Mouse (Mus musculus) hindbrain, embryonic 13.5 days (tissue): Measurements from ENCODE around the gene Gm45837. TPM values are rescaled to one million over a fixed set of nuclear protein-coding genes. Genes with fewer than 3 reads are reported as not detected.

Experiments used
- ATAC-seq: fragments of 200-750 bp; cut with Nextera tagmentation; 2 replicates; pipeline ENCODE4 v1.8.0; 2017; ENCODE audit warnings: moderate TSS enrichment; ENCODE audit not compliant: low FRiP score
- H3K27ac ChIP-seq: fragments of 300-500 bp; sonication (generic); 2 replicates; pipeline ENCODE4 v1.5.1; 2015; ENCODE audit warnings: inconsistent platforms, mild to moderate bottlenecking, moderate library complexity
- H3K27me3 ChIP-seq: fragments of 300-500 bp; sonication (generic); 2 replicates; pipeline ENCODE4 v1.6.1; 2015; ENCODE audit warnings: mild to moderate bottlenecking, inconsistent platforms
- H3K36me3 ChIP-seq: fragments of 300-500 bp; sonication (generic); 2 replicates; pipeline ENCODE4 v1.6.1; 2015; ENCODE audit warnings: mild to moderate bottlenecking, inconsistent platforms
- H3K4me1 ChIP-seq: fragments of 300-500 bp; sonication (generic); replicated peaks from 2 replicates; pipeline ENCODE4 v1.6.1; 2015; ENCODE audit warnings: inconsistent platforms
- H3K4me2 ChIP-seq: fragments of 300-500 bp; sonication (generic); 2 replicates; pipeline ENCODE4 v1.6.1; 2015; ENCODE audit warnings: inconsistent platforms, mild to moderate bottlenecking, moderate library complexity
- H3K4me3 ChIP-seq: fragments of 300-500 bp; sonication (generic); 2 replicates; pipeline ENCODE4 v1.5.1; 2015; ENCODE audit warnings: mild to moderate bottlenecking, inconsistent platforms
- H3K9ac ChIP-seq: fragments of 300-500 bp; sonication (generic); 2 replicates; pipeline ENCODE4 v1.6.1; 2015; ENCODE audit warnings: mild to moderate bottlenecking, inconsistent platforms
- H3K9me3 ChIP-seq: fragments of 300-500 bp; sonication (generic); 2 replicates; pipeline ENCODE4 v1.6.1; 2016; ENCODE audit warnings: inconsistent platforms
- WGBS: fragments of 180-500 bp; shearing (Covaris S2); methylation state at CpG from one replicate; pipeline ENCODE4 v1.1.7; 2015; 5-methylcytosine and 5-hydroxymethylcytosine counted together
- polyA plus RNA-seq: library from polyadenylated mRNA; unstranded; fragments of >200 nt; fragmentation: Nextera tagmentation; extraction: Ambion mirVana; gene quantifications from 2 replicates; pipeline ENCODE4 v1.2.1, GENCODE M21; 2015

The Gm45837 gene
- polyA plus RNA-seq, 1 experiment from 2014 or later, result not detected

DNA sequence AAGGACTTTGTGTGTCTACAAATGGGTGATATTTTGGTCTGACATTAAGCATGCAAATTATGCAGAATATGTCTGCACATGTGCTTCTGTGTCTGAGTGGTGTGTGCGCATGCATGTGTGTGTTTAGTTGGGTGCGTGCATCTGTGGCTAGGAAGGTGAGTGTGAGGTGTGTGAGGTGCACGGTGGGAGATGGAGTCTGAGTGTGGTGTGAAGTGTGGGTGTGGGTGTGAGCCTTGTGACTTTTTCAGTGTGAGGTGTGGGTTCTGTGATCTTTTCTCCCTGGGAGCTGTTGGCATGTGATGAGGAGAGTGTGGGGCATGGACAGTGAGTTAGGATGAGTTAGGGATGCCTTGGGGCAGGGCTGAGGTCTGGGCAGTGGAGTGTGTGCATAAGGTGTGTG, 42.6 kb downstream of the Gm45837 start:
- no peak for ATAC-seq
- H3K4me3 ChIP-seq, result no peak overlapping the region

DNA sequence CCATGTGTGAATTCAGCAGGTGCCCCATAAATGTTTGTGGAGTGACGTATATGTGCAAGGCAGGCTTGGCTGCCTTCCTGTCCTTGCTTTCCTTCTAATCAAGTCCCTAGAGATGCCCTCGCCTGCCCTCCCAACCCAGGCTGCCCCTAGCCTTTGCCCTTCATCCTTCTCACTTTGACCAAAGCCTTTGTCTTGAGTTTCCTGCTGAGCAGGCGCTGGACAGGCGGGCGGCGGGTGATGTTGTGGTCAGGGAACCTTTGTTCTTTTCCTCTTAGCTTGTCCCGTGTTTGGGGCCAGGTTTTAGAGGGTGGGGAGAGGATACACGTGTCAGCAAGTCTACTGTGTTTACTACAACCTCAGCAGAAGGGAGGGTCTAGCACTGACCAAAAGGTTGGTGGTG, 43.0 kb downstream of the Gm45837 start:
- no peaks in the 10 kb centered on the region for H3K36me3 ChIP-seq
- no peak overlapping the region for H3K4me3 ChIP-seq
- 15% methylated on average over 8 of the region's 8 CpGs for WGBS
- H3K9ac ChIP-seq, result no peak overlapping the region
- H3K27me3 ChIP-seq, result peaks cover 49% of the 10 kb centered on the region
- peaks cover 50% of the 10 kb centered on the region for H3K4me1 ChIP-seq
- peak overlapping the region; percentile 10; the same call in 1 of the 2 replicates for H3K4me2 ChIP-seq
- no peak for ATAC-seq
- no peak overlapping the region for H3K27ac ChIP-seq
- no peaks in the 10 kb centered on the region for H3K9me3 ChIP-seq

More for the DNA sequence above, 42.6 kb downstream of the Gm45837 start:
- Histone ChIP-seq H3K27ac (no peak overlapping the region), H3K4me2 (peak overlapping the region; percentile 10; the same call in 1 of the 2 replicates), H3K9me3 (no peaks in the 10 kb centered on the region), H3K36me3 (no peaks in the 10 kb centered on the region), H3K4me1 (peaks cover 48% of the 10 kb centered on the region), H3K9ac (0 out of 2 replicates have a peak overlapping the region, but pooled peaks have one; percentile 5), H3K27me3 (peaks cover 49% of the 10 kb centered on the region)
- 93% methylated on average over 3 of the region's 3 CpGs for WGBS

DNA sequence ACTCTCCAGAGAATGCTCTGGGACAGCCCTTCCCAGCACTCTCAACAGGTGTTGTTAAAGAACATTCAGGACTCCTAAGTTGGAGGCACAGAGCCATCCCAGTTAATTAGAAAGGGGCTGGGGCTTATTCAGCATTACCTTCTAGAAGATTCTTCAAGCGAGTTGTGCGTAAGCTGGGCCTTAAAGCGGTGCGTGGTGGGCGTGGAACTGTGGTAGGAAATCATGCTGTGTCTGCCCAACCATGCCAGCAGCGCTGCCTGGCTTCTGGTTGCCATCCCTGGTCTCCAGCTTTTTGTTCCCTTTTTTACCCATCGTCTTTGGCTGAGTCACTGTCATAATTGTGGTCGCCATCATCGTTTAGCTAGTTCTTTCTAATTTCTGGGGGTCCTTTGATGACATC, 43.8 kb downstream of the Gm45837 start:
- H3K4me1 ChIP-seq, result peaks cover 56% of the 10 kb centered on the region
- peaks cover 50% of the 10 kb centered on the region for H3K27me3 ChIP-seq
- H3K9ac ChIP-seq, result no peak overlapping the region
- WGBS, result 88% methylated on average over 9 of the region's 9 CpGs
- H3K4me2 ChIP-seq, result no peak overlapping the region
- H3K9me3 ChIP-seq, result no peaks in the 10 kb centered on the region
- ATAC-seq, result no peak
- no peak overlapping the region for H3K27ac ChIP-seq
- H3K36me3 ChIP-seq, result no peaks in the 10 kb centered on the region
- no peak overlapping the region for H3K4me3 ChIP-seq

DNA sequence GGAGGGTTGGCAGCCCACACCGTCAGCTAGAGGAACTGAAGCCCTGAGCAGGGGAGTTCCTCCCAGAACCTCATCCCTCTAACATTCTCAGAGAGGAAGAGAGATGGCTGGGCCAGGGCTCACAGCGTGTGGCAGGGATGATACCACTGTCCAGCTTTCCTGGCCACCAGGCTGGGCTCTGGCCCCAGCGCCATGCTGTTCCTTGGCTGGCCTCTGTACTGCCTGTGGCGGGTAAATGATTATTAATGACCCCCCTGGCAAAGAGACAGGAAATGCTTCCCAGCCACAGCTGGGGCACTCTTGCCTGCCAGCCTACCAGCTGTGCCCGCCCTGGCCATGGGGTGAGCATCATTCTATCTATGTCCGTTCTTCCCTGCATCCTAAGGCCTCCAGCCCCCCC, 44.5 kb downstream of the Gm45837 start:
- ATAC-seq, result no peak
- 68% methylated on average over 6 of the region's 6 CpGs for WGBS
- H3K27me3 ChIP-seq, result peaks cover 48% of the 10 kb centered on the region
- peaks cover 62% of the 10 kb centered on the region for H3K4me1 ChIP-seq
- no peak overlapping the region for H3K9ac ChIP-seq
- H3K9me3 ChIP-seq, result no peaks in the 10 kb centered on the region
- no peak overlapping the region for H3K4me2 ChIP-seq
- no peaks in the 10 kb centered on the region for H3K36me3 ChIP-seq
- no peak overlapping the region for H3K4me3 ChIP-seq
- no peak overlapping the region for H3K27ac ChIP-seq

DNA sequence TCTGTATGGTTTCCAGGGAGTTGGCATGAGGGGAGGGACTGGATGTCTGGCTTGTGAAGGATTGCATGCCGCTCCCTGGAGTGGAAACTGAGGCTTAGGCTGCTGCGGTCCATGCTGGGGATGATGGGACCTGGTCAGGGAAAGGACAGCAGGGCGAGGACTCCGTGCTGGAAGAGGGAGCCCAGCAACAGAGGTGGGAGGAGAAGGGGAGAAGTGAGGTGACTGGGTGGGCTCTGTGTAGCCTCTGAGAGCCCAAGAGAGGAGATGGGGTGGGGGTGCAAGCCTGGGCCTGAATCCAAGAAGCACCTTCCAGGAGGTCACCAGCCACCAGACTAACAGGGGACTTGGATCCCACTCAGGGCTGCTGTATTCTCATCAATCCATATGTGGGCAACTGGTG, 45.6 kb downstream of the Gm45837 start:
- 67% methylated on average over 4 of the region's 4 CpGs for WGBS
- H3K36me3 ChIP-seq, result no peaks in the 10 kb centered on the region
- no peak overlapping the region for H3K4me3 ChIP-seq
- no peak for ATAC-seq
- no peak overlapping the region for H3K9ac ChIP-seq
- peaks cover 66% of the 10 kb centered on the region for H3K4me1 ChIP-seq
- H3K4me2 ChIP-seq, result no peak overlapping the region
- peaks cover 46% of the 10 kb centered on the region for H3K27me3 ChIP-seq
- H3K27ac ChIP-seq, result no peak overlapping the region
- no peaks in the 10 kb centered on the region for H3K9me3 ChIP-seq

DNA sequence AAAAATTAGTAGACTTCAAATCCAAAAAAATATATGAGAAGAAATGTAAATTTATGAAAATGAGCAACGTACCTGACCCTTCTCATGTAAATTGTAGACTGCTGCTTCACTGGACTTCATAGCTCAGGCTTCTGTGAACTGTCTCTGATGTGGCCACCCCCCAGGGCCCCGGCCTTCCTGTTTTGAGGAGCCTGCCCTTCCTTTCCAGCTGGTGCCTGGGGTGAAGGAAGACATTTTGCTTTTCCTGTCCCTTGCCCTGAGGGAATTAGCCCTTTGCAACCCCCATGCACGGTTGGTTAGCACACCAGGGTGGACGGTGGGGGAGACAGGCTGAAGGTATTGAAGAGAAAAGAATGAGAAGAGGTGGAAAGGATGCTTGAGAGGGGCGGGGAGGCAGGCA, 46.1 kb downstream of the Gm45837 start:
- Histone ChIP-seq H3K27ac (no peak overlapping the region; the same call in 1 of the 2 replicates), H3K27me3 (peaks cover 41% of the 10 kb centered on the region), H3K9ac (no peak overlapping the region), H3K9me3 (no peaks in the 10 kb centered on the region), H3K4me3 (no peak overlapping the region), H3K36me3 (no peaks in the 10 kb centered on the region), H3K4me2 (no peak overlapping the region), H3K4me1 (peaks cover 64% of the 10 kb centered on the region)
- WGBS, result 39% methylated on average over 5 of the region's 5 CpGs
- no peak for ATAC-seq

DNA sequence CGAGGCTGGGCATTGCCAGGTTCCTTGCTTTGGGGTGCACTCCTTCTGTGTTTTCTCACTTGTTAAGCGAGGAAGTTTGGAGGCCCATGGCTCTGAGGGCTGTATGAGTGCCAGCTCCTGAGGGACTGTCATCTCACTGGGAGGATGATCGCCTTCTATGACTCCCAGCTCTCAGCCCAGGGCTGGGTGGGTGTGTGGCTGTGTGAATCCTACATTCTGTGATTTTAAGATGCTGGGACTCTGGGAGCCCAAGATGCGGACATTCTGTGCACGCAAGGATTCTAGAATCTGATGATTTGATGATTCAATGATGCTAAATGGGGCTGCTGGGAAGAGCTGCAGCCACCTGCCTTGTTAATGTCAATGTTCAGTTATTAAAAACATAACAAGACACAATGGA, 46.6 kb downstream of the Gm45837 start:
- Histone ChIP-seq H3K36me3 (no peaks in the 10 kb centered on the region), H3K4me2 (no peak overlapping the region), H3K27ac (no peak overlapping the region; the same call in none of the 2 replicates), H3K27me3 (peaks cover 36% of the 10 kb centered on the region), H3K9ac (no peak overlapping the region), H3K4me3 (no peak overlapping the region), H3K9me3 (no peaks in the 10 kb centered on the region), H3K4me1 (peaks cover 68% of the 10 kb centered on the region)
- WGBS, result 76% methylated on average over 5 of the region's 5 CpGs
- no peak for ATAC-seq

DNA sequence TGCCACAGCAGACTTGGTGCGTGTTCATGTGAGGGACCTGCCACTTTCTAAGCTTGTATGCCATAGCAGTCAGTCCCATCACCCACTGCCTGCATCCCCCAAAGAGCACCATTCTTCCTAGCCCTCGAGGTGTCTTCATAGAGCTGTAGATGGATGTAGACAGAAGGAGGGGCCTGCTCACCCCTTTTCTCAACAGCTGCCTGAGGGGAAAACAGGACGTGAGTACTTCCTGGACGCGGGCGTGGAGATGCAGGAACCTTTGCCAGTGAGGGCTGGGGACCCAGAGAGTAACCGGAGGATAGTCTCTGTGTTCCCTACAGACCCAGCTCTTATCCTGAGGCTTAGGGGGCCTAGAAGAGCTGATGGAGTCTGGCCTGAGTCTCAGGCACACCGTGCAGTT, 47.1 kb downstream of the Gm45837 start:
- WGBS, result 75% methylated on average over 8 of the region's 8 CpGs
- Histone ChIP-seq H3K9ac (no peak overlapping the region), H3K27ac (no peak overlapping the region; the same call in 1 of the 2 replicates), H3K4me2 (no peak overlapping the region), H3K36me3 (no peaks in the 10 kb centered on the region), H3K9me3 (no peaks in the 10 kb centered on the region), H3K4me3 (no peak overlapping the region), H3K4me1 (peaks cover 73% of the 10 kb centered on the region), H3K27me3 (peaks cover 31% of the 10 kb centered on the region)
- ATAC-seq, result no peak

DNA sequence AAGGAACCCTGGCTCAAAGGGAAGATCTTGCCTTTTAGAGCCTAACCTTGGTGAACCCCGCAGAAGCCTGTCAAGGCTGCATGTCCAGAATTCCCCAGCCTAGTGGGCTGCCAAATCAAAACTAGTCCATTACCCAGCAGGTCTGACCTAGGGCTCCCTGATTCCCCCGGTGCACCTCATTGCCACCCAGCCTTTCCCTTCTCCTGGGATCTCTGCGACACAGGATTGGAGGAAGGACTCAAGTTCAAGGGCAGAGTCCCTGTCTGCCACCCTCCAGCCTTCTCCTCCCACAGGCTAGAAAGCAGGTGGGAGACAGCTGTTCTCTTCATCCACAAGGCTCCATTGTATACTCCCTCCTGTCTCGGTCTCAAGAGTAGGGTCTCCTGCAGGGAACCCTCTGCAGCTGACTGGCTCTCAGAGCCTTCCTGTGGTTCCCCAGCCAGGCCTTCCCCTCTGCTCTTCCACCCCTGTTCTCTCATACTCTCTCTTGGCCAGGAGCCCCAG, 47.6 kb downstream of the Gm45837 start:
- ATAC-seq, result no peak

DNA sequence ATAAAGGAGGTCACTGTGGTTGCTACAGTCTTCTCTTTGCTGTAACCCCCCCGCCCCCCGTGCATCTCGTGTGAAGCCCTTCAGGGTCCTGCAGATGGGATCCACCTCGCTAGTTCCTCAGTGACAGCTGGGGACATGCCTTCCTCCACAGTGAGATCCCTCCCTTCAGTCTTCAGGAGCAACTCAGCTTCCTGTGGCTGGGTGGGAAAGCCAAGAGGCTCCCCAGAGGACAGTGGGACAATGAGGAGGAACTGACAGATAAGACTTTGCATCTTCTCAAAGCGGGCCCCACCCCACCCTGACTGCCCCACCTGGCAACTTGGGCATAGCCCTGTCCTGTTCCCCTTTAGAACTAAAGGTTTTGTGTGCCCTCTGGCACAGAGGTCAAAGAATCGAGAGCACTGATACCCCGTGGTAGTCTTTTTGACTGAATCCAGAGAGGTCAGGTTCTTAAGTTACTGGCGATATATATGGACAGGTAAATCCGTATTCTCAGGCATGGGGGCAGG, 48.7 kb downstream of the Gm45837 start:
- Histone ChIP-seq H3K9ac (no peak overlapping the region), H3K4me3 (no peak overlapping the region), H3K27ac (no peak overlapping the region), H3K36me3 (no peaks in the 10 kb centered on the region), H3K9me3 (no peaks in the 10 kb centered on the region), H3K4me1 (peaks cover 85% of the 10 kb centered on the region), H3K4me2 (no peak overlapping the region), H3K27me3 (peaks cover 20% of the 10 kb centered on the region; the same call in 1 of the 2 replicates)
- WGBS, result 83% methylated on average over 9 of the region's 9 CpGs
- no peak for ATAC-seq

More for the DNA sequence above, 47.6 kb downstream of the Gm45837 start:
- Histone ChIP-seq H3K4me3 (no peak overlapping the region), H3K27ac (no peak overlapping the region), H3K9ac (no peak overlapping the region), H3K36me3 (no peaks in the 10 kb centered on the region), H3K9me3 (no peaks in the 10 kb centered on the region), H3K4me1 (peaks cover 77% of the 10 kb centered on the region), H3K27me3 (peaks cover 26% of the 10 kb centered on the region), H3K4me2 (no peak overlapping the region)
- WGBS, result 65% methylated on average over 4 of the region's 4 CpGs

DNA sequence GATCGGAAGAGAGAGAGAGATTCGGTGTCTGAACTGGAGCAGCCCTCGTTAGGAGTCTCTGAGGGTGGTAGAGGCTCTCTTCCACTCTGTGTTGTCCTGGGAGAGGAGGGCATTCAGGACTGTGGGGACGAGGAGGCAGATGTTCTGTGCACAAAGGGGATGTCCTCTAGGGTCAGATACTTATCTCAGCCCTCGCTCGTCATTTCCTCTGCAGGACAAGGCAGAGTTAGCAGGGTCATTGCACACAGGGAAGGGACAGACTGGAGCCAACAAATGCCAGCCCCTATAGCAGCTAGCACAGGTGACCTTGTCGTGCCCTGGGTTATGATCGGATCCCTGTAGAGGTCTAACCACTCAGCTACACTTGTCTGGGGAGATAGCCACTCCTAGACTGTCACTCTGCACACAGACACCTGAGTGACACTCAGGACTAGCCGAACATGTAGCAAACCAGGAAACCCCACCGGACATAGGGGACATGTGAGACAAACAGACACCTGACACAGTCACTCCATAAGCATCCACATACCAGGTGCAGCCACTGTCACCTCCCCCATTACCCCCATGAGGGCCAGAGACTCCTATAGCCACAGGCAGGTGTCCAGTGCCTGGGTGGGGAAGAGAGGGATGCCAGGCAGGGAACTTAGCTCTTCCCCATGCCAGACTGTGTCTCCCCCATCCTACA, 49.4 kb downstream of the Gm45837 start:
- Histone ChIP-seq H3K36me3 (no peaks in the 10 kb centered on the region), H3K4me2 (no peak overlapping the region), H3K9me3 (no peaks in the 10 kb centered on the region), H3K4me3 (no peak overlapping the region), H3K9ac (no peak overlapping the region), H3K27ac (no peak overlapping the region), H3K4me1 (peaks cover 87% of the 10 kb centered on the region), H3K27me3 (peaks cover 20% of the 10 kb centered on the region; the same call in 1 of the 2 replicates)
- ATAC-seq, result no peak; the same call in 1 of the 2 replicates
- WGBS, result 52% methylated on average over 10 of the region's 10 CpGs

DNA sequence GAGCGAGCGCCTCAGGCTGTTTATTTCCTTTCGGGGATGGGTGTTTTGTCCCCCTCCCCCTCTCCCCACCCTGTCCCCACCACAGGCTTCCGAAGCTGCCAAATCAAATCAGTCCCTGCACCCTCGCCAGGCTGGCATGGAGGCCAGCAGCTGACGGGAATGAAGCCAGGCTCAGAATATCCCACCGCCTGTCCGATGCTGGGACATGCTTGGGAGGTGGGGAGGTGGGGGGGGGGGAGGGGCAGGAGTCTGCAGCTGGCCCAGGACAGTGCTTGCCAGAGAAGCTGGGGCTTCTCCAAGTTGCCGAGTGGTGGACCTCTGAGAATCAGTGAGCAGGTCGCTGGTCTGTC, 49.9 kb downstream of the Gm45837 start:
- H3K27me3 ChIP-seq, result peaks cover 15% of the 10 kb centered on the region; the same call in 1 of the 2 replicates
- H3K9ac ChIP-seq, result no peak overlapping the region
- H3K4me2 ChIP-seq, result no peak overlapping the region
- peak; percentile 51 for ATAC-seq
- peaks cover 87% of the 10 kb centered on the region for H3K4me1 ChIP-seq
- WGBS, result 32% methylated on average over 10 of the region's 10 CpGs
- H3K9me3 ChIP-seq, result no peaks in the 10 kb centered on the region
- H3K27ac ChIP-seq, result no peak overlapping the region
- no peak overlapping the region for H3K4me3 ChIP-seq
- no peaks in the 10 kb centered on the region for H3K36me3 ChIP-seq

DNA sequence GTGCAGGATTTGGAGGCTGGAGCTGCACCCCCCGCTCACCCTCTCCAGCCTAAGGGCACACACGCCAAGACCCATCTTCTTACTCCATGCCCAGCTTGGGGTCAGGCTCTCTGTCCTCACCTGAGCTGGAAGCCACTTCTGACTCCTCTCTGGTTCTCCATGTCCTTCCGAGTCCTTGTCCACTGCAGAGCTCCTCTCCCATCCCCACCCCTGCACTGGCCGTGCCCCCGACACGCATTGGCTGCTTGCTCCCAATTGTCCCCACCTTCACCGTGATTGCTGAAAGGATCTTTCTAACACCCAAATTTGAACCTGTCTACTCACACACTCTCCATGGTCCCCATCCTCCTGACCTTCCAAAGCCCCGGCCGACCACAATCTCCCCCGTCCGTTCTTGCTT, 50.9 kb downstream of the Gm45837 start:
- H3K4me1 ChIP-seq, result peaks cover 84% of the 10 kb centered on the region
- no peaks in the 10 kb centered on the region for H3K36me3 ChIP-seq
- 88% methylated on average over 11 of the region's 11 CpGs for WGBS
- no peak overlapping the region for H3K9ac ChIP-seq
- H3K9me3 ChIP-seq, result no peaks in the 10 kb centered on the region
- ATAC-seq, result no peak
- no peak overlapping the region for H3K27ac ChIP-seq
- peaks cover 10% of the 10 kb centered on the region; the same call in 1 of the 2 replicates for H3K27me3 ChIP-seq
- H3K4me2 ChIP-seq, result no peak overlapping the region
- no peak overlapping the region for H3K4me3 ChIP-seq
